Mouse (Mus musculus): ENCODE measurements at regions not wholly inside any gene's neighbourhood (a gene's known extent, or its start where the extent isn't known, plus 50 kb on each side); places are given as distances from the start of the nearest gene placed in this dataset.

GRCm38 (mm10) chr8:35192515-35192914, 573.1 kb upstream of the Gm19410 start:
- DNase-seq, result no peak

- DNase-seq, result no peak
Measured at GRCm38 (mm10) chr8:35193771-35194170, 571.8 kb upstream of the Gm19410 start.

DNA sequence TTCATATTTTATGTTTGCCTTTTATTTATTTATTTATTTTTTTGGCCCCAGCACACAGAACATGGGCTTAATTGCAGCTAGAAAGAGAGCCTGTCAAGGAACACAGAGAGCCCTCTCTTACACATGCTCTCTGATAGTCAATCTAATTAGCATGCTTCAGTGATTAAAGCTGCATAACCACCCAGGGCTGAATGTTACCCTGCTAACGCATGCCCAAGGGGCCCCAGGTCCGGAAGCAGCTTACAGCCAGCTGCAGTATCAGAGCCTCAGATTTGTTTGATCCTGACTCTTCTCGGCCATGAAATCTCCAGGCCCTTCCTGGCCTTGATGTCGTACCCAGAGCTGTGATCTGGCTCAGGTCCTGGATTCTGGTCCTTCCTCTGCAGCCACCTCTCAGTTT, 569.4 kb upstream of the Gm19410 start:
- DNase-seq, result no peak

- DNase-seq, result no peak
Measured at GRCm38 (mm10) chr8:35198766-35199165, 566.8 kb upstream of the Gm19410 start.

GRCm38 (mm10) chr8:35201416-35201815, 564.2 kb upstream of the Gm19410 start:
- no peak for DNase-seq

GRCm38 (mm10) chr8:35204971-35205370, 560.6 kb upstream of the Gm19410 start:
- no peak for DNase-seq

DNA sequence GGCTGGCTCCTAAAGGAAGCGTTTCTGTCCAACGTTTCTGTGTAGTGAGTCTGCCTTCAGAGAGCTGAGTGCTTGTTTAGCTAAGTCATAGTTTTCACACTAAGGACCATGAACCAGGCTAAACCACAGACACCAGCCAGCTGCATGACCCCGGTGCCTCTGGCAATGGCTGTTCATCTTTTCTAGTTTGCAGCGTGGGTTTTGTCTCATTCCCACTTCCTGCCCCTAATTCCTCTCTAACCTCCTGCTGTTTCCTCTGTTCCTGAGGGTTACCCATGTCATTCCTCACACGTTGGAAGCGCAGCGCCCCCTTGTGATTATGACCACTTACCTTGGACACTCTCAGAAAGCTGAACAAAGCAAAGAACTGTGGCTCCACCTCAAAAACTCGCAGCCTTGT, 560.1 kb upstream of the Gm19410 start:
- peak; percentile 54 for DNase-seq

DNA sequence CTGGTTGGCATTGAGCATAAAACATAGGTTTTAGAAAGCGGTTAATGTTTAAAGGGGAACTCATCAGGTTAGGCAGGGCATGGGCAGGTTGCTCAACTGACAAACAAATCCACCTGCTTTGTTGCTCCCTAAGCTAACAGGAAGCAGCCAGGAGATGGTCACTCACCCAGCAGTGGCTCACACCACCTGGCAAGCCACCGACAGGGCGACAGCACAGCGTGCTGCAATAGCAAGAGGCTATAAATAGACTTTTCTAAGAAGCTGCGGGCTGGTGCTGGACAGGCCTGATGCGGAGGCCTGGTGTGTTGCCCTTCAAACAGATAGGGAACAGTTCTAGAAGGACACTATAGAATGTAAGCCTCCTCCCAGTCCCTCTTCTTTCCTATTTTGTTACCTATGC, 559.3 kb upstream of the Gm19410 start:
- no peak for DNase-seq

GRCm38 (mm10) chr8:35208357-35208756, 557.2 kb upstream of the Gm19410 start:
- no peak for DNase-seq

GRCm38 (mm10) chr8:35211506-35212452, 553.8 kb upstream of the Gm19410 start:
- no peak for DNase-seq

GRCm38 (mm10) chr8:35213515-35213914, 552.1 kb upstream of the Gm19410 start:
- DNase-seq, result no peak

DNA sequence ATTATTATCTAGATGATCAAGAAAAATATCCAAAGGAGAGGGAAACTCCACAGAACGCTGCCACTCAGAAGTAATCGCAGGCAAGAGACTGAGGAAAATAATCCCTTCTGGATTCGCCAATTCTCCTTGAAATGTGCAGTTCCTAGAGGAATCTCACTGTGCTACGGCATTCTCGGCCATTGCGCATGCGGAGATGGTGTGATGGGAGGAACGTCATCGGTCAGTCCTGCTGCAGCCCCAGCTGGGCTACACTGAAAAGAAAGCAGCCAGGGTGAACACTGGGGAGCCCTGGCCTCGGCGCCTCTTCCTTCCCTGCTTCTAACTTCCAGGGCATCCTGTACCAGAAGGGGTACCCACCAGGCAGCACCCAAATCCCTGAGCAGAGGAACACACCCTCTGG, 548.0 kb upstream of the Gm19410 start:
- no peak for DNase-seq

GRCm38 (mm10) chr8:35218327-35218726, 547.3 kb upstream of the Gm19410 start:
- DNase-seq, result no peak

DNA sequence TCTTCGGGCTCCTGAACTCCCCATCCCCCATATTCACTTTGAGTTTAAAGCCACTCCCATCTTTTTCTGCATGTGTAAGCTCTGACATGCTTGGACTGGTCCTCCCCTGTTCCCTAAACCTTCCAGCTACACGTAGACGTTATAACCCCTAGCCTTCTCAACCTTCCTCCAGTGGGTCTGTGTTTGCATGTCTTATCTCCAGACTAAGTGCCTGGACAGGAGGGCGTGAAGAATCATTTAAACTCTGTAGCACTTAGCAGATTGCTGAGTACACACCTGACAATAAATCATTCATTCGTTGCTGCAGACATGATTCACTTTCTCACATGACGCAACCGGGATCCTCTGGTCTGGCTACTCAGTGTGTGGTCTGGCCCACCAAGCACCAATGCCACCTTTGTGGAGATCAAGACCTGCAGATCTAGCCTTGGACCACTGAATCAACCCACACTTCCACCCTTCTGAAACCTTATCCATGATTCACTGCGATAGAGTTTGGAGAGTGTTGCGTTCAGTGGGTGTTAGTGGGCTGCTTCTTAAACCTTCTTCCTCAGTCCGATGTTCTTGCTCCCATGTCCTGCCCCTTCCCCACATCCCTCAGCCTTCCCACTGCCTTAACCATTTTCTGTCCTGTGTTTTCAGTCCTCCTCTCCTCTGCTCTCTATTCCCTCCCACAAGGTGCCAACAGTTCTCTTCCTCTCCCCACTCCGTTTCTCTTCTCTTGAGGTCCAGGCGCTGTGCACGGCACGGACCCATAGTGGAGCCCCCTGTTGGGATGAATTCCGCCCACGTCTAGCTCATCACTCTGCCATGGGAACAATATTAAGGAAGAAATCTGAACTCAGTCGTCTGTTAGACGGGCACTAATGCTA, 541.3 kb upstream of the Gm19410 start:
- no peak for DNase-seq

DNA sequence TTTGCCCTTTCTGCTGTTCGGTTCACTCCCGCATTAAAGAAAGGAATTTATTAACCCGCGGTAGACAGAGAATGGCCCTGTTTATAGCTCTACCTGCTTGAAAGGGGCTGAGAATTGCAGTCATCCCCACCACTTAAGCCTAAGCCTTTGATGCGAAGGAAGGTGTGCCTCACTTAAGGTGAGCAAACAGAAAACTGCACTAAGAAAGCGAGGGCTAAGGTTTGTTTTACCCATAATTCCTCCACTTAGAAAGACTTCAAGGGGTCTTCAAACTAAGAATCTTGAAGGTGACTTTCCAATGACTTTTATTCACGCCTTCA, 540.7 kb upstream of the Gm19410 start:
- no peak for DNase-seq

DNA sequence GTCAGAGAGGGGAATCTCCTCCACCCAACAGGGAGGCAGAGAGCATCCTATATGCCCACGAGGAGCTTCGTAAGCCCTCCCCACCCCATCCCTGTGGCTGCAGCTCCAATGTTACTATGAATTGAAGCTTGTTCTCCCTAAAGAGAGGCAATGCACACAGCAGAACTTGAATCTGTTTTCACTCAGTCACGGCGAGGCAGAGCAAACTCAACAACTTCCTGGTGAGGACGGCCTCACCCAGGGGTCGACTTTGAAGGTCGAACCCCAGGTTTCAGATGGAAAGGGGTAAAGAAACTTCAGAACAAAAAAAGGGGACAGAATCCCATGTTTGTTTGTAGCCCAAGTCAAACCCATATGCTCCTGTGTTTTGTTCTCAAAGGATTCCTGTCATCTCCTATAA, 538.5 kb upstream of the Gm19410 start:
- no peak for DNase-seq

- no peak for DNase-seq
Measured at GRCm38 (mm10) chr8:35228449-35228848, 537.1 kb upstream of the Gm19410 start.

- no peak for DNase-seq
Measured at GRCm38 (mm10) chr8:35233520-35234186, 531.9 kb upstream of the Gm19410 start.

GRCm38 (mm10) chr8:35234436-35234835, 531.2 kb upstream of the Gm19410 start:
- no peak for DNase-seq

GRCm38 (mm10) chr8:35235815-35236509, 529.6 kb upstream of the Gm19410 start:
- DNase-seq, result no peak

DNA sequence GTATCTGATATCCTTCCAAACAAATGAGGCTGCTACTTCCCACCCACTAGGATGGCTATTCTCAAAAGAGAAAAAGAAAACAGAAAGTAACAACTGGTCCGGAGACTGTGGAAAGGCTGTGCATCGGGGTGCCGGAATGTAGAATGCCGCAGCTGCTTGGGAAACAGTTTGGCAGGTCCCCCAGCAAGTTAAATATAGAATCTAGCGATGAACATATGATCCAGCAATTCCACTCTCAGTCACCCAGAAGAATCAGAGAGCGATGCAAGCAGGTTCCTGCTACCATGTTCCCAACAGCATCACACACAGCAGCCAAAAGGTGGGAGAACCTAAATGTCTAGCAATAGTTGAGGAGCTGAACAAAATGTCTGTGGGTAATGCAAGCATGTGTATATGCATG, 528.3 kb upstream of the Gm19410 start:
- DNase-seq, result no peak

GRCm38 (mm10) chr8:35240884-35241283, 524.7 kb upstream of the Gm19410 start:
- no peak for DNase-seq

GRCm38 (mm10) chr8:35243555-35243954, 522.0 kb upstream of the Gm19410 start:
- no peak for DNase-seq
